Mouse (Mus musculus) small intestine, adult 10 weeks (tissue): ENCODE data around the gene Zfp94. TPM values are rescaled to one million over a fixed set of nuclear protein-coding genes. Genes with fewer than 3 reads are reported as not detected.

ENCODE experiments used
- polyA plus RNA-seq: library from polyadenylated mRNA; stranded (reverse); fragments of 350-450 nt; fragmentation: Illumina TruSeq; extraction: RNeasy Lipid Tissue Mini Kit (QIAGEN cat#74804); gene quantifications from one replicate; pipeline ENCODE4 v1.2.3, GENCODE M21; 2014; ENCODE audit warnings: low replicate concordance

Zfp94 gene
- 0.85 TPM for polyA plus RNA-seq

DNA sequence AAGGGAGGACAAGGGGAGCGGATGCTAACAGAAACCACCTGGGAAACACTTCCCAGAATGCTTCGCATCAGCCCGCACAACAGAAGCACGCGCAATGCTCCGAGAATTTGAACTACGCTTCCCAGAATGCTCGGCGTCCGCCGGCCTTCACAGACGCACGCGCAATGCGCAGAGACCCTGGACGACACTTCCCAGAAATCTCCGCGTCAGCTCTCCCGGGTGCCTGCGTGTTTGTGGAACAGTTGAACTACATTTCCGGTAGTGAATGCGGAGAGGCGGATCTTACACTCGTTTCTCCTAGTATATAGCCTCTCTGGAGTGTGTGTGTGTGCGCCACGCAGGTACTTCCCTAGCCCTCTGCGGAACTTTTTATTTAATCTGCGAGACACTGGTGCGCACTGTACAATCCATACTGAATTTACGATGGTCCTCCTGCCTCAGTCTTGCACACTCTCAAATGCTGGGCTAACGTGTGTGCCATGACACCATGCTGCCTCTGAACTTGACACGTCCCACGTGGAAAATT lies at the start of gene Zfp94:
Gene Zfp94, minus strand, starts transcription at position 100 of the 526 bp plus-strand sequence.

DNA sequence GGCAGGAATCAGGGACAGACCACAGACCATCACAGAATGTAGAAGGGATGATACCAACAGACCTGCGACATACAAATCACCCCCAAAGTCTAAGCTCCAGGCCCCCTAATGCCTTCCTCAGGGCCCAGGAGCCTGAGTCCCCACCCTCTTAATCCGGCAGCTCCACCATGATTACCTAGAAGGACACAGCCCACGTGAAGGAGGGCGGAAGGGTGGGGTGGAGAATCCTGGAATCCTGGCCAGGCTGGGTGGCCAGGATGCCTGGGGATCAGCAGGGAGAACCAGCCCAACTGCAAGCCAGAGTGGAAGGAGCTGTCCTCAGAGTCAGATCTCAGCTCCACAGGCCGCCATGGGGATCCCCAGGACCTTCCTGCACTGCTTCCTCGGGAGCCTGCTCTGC lies 32.4 kb upstream of the Zfp94 start, which contains the start of gene Lypd5:
Gene Lypd5, plus strand, starts transcription at position 301 of the 400 bp plus-strand sequence.

DNA sequence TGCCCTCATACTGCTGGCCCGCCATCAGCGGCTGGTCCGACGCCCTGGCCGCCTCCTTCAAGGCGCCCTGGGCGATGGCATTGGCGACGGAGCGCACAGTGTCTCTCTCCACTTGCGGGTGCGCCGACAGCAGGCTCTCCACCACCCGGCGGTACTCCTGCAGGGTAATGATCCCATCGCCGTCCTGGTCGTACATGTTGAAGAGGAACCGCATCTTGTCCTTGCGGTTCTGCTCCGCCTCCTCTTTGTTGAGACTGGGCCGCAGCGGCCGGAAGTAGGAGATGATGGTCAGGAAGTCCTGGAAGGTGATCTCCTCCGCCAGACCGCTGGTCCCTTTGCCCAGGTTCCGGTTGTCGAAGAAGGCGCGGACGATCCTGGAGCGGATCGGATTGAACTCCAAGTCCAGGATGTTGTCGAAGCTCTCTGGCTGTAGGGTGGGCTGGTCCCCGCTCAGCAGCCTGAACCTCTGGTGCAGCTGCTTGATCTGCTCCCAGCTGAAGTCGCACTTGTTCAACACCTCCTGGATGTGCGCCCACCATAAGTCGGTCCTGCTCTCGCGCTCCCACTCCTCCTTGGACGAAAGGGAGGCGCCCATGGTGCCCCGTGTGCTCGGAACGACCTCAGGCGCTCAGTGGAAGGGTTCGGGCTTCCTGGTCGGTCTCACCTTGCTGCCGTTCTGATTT lies 17.0 kb upstream of the Zfp94 start, which contains the start of gene Tescl:
Gene Tescl, minus strand, starts transcription at position 633 of the 683 bp plus-strand sequence.

DNA sequence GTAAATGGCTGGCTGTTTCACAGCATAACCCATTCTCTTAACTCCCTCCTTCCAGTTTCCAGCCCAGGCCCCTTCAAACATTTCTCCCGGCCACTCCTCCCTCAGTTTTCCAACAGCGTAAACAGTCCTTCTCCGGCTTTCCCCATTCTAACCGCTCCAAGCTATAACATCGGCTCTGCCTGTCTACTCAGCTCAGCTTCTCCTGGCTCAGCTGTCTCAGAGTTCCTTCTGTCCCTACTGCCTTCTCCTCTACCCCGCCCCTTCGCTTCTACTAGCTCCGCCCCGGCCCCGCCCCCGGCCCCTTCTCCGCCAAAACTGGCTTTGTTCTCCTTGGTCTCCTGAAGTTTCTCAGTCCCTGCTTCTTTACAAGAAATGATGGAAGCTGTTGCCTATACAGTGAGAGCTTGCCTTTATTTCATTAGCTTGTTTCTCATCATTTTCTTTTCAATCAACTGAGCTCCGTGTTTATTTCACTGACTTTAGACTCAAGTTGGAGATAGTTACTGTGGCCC lies 15.6 kb downstream of the Zfp94 start, which contains the start of gene Zfp61:
Gene Zfp61, minus strand, starts transcription at position 462 of the 512 bp plus-strand sequence.

DNA sequence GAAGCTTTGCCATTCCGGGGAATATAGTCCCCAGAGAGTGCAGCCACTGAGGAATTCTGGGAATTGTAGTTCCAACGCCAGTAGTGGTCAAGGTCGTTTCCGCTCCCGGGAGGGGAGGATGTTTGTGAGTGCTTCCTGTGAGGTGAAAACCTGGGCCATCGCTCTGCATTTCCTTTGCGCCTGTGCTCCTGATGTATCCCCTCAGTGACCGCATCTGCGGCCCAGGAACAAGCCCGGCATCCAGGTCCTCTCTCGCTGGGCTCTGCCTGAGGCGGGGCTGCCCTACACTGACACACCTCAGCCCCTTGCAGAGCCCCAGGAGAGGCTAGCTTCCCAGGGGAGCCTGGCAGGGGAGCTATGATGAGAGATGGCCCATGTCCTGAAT lies 46.2 kb downstream of the Zfp94 start, which contains the start of gene Zfp93:
Gene Zfp93, plus strand, starts transcription at position 133 of the 385 bp plus-strand sequence.

GRCm38 (mm10) chr7:24254633-24255474 lies 61.6 kb downstream of the Zfp94 start, which contains the start of gene Zfp108:
TSS of gene Zfp108 (plus strand) at chr7:24254794.

Other genes with a start within 250 kb of the Zfp94 start
- gene Zfp180, start 234.7 kb downstream of the Zfp94 start, polyA plus RNA-seq: 7.6 TPM
- 1.0 TPM for gene Zfp112, start 204.4 kb downstream of the Zfp94 start, polyA plus RNA-seq
- gene Zfp235, start 182.5 kb downstream of the Zfp94 start, polyA plus RNA-seq: 4.6 TPM
- 0.11 TPM for gene Zfp114, start 141.6 kb downstream of the Zfp94 start, polyA plus RNA-seq
- gene Zfp111, start 105.2 kb downstream of the Zfp94 start, polyA plus RNA-seq: 3.9 TPM
- gene Zfp109, start 79.1 kb downstream of the Zfp94 start, polyA plus RNA-seq: 1.0 TPM
- 2.0 TPM for gene Zfp108, start 61.9 kb downstream of the Zfp94 start, polyA plus RNA-seq
- 2.7 TPM for gene Zfp93, start 46.2 kb downstream of the Zfp94 start, polyA plus RNA-seq
- 2.2 TPM for gene Zfp61, start 15.4 kb downstream of the Zfp94 start, polyA plus RNA-seq
- not detected for gene Tescl, start 17.3 kb upstream of the Zfp94 start, polyA plus RNA-seq
- not detected for gene Lypd5, start 32.5 kb upstream of the Zfp94 start, polyA plus RNA-seq
- 0.11 TPM for gene Kcnn4, start 53.6 kb upstream of the Zfp94 start, polyA plus RNA-seq
- 0.33 TPM for gene Smg9, start 83.0 kb upstream of the Zfp94 start, polyA plus RNA-seq
- not detected for gene Irgc1, start 135.6 kb upstream of the Zfp94 start, polyA plus RNA-seq
- 0.30 TPM for gene Plaur, start 145.8 kb upstream of the Zfp94 start, polyA plus RNA-seq
- not detected for gene Cadm4, start 165.4 kb upstream of the Zfp94 start, polyA plus RNA-seq
- gene Zfp428, start 190.3 kb upstream of the Zfp94 start, polyA plus RNA-seq: not detected
- gene AC161166.1, start 195.8 kb upstream of the Zfp94 start, polyA plus RNA-seq: not detected
- gene Irgq, start 214.0 kb upstream of the Zfp94 start, polyA plus RNA-seq: 4.3 TPM
- not detected for gene Pinlyp, start 229.5 kb upstream of the Zfp94 start, polyA plus RNA-seq
- gene Xrcc1, start 229.6 kb upstream of the Zfp94 start, polyA plus RNA-seq: 1.2 TPM